Mouse (Mus musculus): ENCODE results near the gene Cdr2l. TPM values are rescaled to one million over a fixed set of nuclear protein-coding genes. Genes with fewer than 3 reads are reported as not detected.

The Cdr2l gene
- polyA plus RNA-seq, 1 experiment: 0.15 TPM

DNA sequence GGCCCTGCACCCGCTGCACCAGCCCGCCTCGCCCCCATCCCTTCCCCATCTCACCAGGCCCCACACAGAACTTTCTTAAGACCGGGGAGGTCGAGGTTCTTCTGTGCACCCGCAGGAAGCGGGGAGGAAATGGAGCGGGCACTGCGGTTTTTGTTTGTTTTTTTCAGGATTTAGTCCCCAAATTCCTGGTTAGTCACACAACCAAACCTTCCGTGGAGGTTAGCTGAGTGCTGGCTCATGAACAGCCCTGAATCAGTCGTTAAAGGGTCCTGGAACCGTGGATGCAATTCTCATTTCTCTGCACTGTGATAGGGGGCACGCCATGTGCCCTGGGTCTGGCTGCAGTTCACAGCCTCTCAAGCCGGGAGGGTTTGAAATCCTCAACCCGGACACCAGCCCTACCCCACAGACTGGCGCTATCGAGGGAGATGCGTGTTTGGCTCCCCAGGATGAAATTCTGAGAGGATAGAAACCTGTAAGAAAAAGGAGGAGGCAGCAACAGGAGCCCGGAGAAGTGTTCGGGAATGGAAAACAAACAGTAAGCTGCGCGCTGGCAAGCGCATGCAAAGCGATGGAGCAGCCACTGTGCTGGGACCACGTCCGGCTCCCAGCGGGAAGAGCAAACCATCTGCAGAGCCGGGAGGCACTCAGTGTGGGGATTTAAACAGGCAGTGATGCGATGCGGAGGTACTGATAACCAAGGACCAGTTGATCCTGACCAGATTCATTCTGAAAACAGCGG lies 54.1 kb downstream of the Cdr2l start:
- Histone ChIP-seq H3K4me1 (ENCODE audit: control insufficient read depth, insufficient read depth, low read length) (peaks cover 24% of the 10 kb centered on the region), H3K4me3 (ENCODE audit: insufficient read depth, low read length) (no peak overlapping the region), H3K27ac (ENCODE audit: insufficient read depth, low read depth, low read length) (no peak overlapping the region)
- TF ChIP-seq POLR2A (IDR thresholded peaks at IDR 0.05; ENCODE audit: borderline replicate concordance, low read depth, low read length) (no peak), CTCF (IDR thresholded peaks at IDR 0.05; ENCODE audit: low read depth, low read length) (no peak)

DNA sequence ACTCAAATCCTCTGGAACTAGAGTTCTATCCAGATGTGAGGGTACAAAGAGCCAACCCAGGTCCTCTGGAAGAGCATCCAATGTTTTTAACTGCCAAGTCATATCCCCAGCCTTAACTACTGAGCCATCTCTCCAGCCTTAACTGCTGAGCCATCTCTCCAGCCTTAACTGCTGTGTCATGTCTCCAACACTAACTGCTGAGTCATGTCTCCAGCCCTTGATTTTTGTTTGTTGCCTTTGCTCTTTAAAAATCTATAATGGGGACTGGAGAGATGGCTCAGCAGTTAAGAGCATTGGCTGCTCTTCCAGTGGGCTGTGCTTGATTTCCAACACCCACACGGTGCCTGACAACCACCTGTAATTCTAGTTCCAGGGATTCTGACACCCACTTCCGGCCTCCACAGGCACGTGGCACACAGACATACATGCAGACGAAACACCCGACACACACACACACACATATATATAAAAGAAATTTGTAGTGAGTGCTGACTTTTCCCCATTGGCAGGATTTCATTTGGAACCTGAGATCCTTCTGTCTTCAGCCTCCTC lies 55.9 kb downstream of the Cdr2l start:
- TF ChIP-seq POLR2A (IDR thresholded peaks at IDR 0.05; ENCODE audit: borderline replicate concordance, low read depth, low read length) (no peak), CTCF (IDR thresholded peaks at IDR 0.05; ENCODE audit: low read depth, low read length) (no peak)
- Histone ChIP-seq H3K27ac (ENCODE audit: insufficient read depth, low read depth, low read length) (no peak overlapping the region), H3K4me3 (ENCODE audit: insufficient read depth, low read length) (no peak overlapping the region), H3K4me1 (ENCODE audit: control insufficient read depth, insufficient read depth, low read length) (peaks cover 26% of the 10 kb centered on the region)

DNA sequence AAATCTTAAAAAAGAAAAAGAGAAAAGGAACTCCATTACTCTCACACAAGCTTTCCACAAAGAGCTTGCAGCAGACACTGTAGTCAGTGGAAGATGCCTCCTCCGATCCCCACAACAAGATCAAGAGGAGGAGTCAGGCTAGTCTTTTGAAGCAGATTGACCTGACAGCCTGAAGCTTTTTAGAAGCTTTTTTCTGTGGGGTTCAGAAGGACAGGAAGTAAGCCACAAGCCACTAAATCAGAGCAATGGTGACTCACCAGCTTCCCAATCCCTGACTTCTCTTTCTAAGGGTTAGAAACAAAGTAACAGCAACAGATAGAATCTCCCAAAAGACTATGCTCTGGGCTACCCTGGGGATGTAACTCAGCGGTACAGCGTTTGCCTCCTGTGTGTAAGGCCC lies 57.6 kb downstream of the Cdr2l start:
- TF ChIP-seq POLR2A (IDR thresholded peaks at IDR 0.05; ENCODE audit: borderline replicate concordance, low read depth, low read length): no peak
- Histone ChIP-seq H3K27ac (ENCODE audit: insufficient read depth, low read depth, low read length) (peak overlapping the region; percentile 60), H3K4me3 (ENCODE audit: insufficient read depth, low read length) (no peak overlapping the region), H3K4me1 (ENCODE audit: control insufficient read depth, insufficient read depth, low read length) (peaks cover 26% of the 10 kb centered on the region)

DNA sequence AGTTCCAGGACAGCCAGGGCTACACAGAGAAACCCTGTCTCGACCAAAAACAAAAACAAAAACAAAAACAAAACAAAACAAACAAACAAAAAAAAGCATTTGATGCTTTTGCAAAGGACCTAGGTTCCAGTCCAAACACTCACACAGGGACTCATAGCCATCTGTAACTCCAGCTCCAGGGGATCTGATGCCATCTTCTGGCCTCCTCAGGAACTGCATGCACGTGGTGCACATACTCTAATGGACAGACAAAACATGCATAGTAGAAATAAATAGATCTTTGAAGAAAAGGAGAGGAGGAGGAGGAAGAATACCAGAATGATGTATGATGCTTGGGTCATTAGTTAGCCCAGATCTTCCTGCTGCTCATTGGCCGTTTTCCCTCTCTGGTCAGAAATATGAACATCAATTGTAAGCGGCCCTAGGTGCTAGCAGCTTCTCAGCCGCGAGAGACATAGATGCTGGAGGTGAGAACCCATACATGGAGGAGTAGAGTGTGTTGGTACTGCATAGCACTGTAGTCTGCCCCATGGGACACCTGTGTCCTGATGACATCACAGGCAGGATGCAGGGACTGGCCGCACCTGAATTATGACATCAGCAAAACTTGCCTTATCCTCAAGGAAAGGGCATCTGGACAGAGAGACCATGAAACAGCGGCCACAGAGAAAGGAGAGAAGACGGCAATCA lies 58.3 kb downstream of the Cdr2l start, which contains the start of gene Trim80:
TSS of gene Trim80 (plus strand) at position 640 of the 690 bp plus-strand sequence.
- Histone ChIP-seq H3K4me3 (ENCODE audit: insufficient read depth, low read length) (no peak within 1 kb of the TSS), H3K27ac (ENCODE audit: insufficient read depth, low read depth, low read length) (peak within 1 kb of the TSS; percentile 60), H3K4me1 (ENCODE audit: control insufficient read depth, insufficient read depth, low read length) (peaks cover 25% of the 10 kb centered on the region)
- TF ChIP-seq CTCF (IDR thresholded peaks at IDR 0.05; ENCODE audit: low read depth, low read length): peak; percentile 27; the same call in 1 of the 2 replicates
- no peak for TF ChIP-seq POLR2A (IDR thresholded peaks at IDR 0.05; ENCODE audit: borderline replicate concordance, low read depth, low read length)

DNA sequence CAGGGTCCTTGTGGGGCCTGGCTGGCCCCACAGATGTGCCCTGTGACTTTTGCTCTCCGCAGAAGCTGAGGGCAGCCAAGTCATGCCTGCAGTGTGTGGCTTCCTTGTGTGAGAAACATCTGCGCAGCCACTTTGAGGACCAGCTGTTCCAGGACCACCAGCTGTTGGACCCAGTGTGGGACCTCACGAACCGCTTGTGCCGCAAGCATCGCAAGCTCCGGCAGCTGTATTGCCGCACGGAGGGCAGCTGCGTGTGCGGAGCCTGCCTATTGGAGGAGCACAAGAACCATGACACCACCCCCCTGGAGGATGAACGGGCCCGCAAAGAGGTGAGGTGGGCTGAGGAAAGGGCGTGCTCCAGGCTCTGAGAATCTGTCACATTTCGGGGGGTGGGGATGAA lies 59.7 kb downstream of the Cdr2l start:
- Histone ChIP-seq H3K4me1 (ENCODE audit: control insufficient read depth, insufficient read depth, low read length) (peaks cover 25% of the 10 kb centered on the region), H3K4me3 (ENCODE audit: insufficient read depth, low read length) (no peak overlapping the region), H3K27ac (ENCODE audit: insufficient read depth, low read depth, low read length) (no peak overlapping the region)
- TF ChIP-seq POLR2A (IDR thresholded peaks at IDR 0.05; ENCODE audit: borderline replicate concordance, low read depth, low read length): no peak
- no peak for TF ChIP-seq CTCF (IDR thresholded peaks at IDR 0.05; ENCODE audit: low read depth, low read length)

Other genes with a start within 250 kb of the Cdr2l start
- 1.9 and 2.9 TPM in 2 replicates for gene Cd300lf, start 247.9 kb upstream of the Cdr2l start, polyA plus RNA-seq (2012; ENCODE audit: insufficient read depth, insufficient read length, missing spikeins)
- 76.2 and 78.8 TPM in 2 replicates for gene Slc9a3r1, start 218.6 kb upstream of the Cdr2l start, polyA plus RNA-seq (2012; ENCODE audit: insufficient read depth, insufficient read length, missing spikeins)
- gene Tmem104, start 194.4 kb upstream of the Cdr2l start, polyA plus RNA-seq (2012; ENCODE audit: insufficient read depth, insufficient read length, missing spikeins): 40.2 and 42.7 TPM in 2 replicates
- 23.5 and 24.0 TPM in 2 replicates for gene Nat9, start 194.1 kb upstream of the Cdr2l start, polyA plus RNA-seq (2012; ENCODE audit: insufficient read depth, insufficient read length, missing spikeins)
- gene Grin2c, start 114.7 kb upstream of the Cdr2l start, polyA plus RNA-seq (2012; ENCODE audit: insufficient read depth, insufficient read length, missing spikeins): not detected in 2 replicates
- gene Fdxr, start 104.9 kb upstream of the Cdr2l start, polyA plus RNA-seq (2012; ENCODE audit: insufficient read depth, insufficient read length, missing spikeins): 7.8 and 9.6 TPM in 2 replicates
- 1.5 and 1.9 TPM in 2 replicates for gene Fads6, start 84.3 kb upstream of the Cdr2l start, polyA plus RNA-seq (2012; ENCODE audit: insufficient read depth, insufficient read length, missing spikeins)
- not detected in 2 replicates for gene Otop2, start 74.8 kb upstream of the Cdr2l start, polyA plus RNA-seq (2012; ENCODE audit: insufficient read depth, insufficient read length, missing spikeins)
- gene Ush1g, start 59.9 kb upstream of the Cdr2l start, polyA plus RNA-seq (2012; ENCODE audit: insufficient read depth, insufficient read length, missing spikeins): not detected in 2 replicates
- not detected in 2 replicates for gene Otop3, start 47.2 kb upstream of the Cdr2l start, polyA plus RNA-seq (2012; ENCODE audit: insufficient read depth, insufficient read length, missing spikeins)
- 0.78 TPM in 1 of 2 replicates, not detected in the other for gene Hid1, start 14.2 kb upstream of the Cdr2l start, polyA plus RNA-seq (2012; ENCODE audit: insufficient read depth, insufficient read length, missing spikeins)
- 38.2 and 49.0 TPM in 2 replicates for gene Mrpl58, start 21.8 kb downstream of the Cdr2l start, polyA plus RNA-seq (2012; ENCODE audit: insufficient read depth, insufficient read length, missing spikeins)
- 393 and 435 TPM in 2 replicates for gene Atp5h, start 38.0 kb downstream of the Cdr2l start, polyA plus RNA-seq (2012; ENCODE audit: insufficient read depth, insufficient read length, missing spikeins)
- gene Kctd2, start 38.2 kb downstream of the Cdr2l start, polyA plus RNA-seq (2012; ENCODE audit: insufficient read depth, insufficient read length, missing spikeins): 27.0 and 28.0 TPM in 2 replicates
- not detected in 2 replicates for gene Trim80, start 58.6 kb downstream of the Cdr2l start, polyA plus RNA-seq (2012; ENCODE audit: insufficient read depth, insufficient read length, missing spikeins)
- gene Slc16a5, start 80.6 kb downstream of the Cdr2l start, polyA plus RNA-seq (2012; ENCODE audit: insufficient read depth, insufficient read length, missing spikeins): not detected in 2 replicates
- gene Armc7, start 93.8 kb downstream of the Cdr2l start, polyA plus RNA-seq (2012; ENCODE audit: insufficient read depth, insufficient read length, missing spikeins): 31.1 and 35.2 TPM in 2 replicates
- gene Nt5c, start 109.9 kb downstream of the Cdr2l start, polyA plus RNA-seq (2012; ENCODE audit: insufficient read depth, insufficient read length, missing spikeins): 66.3 and 79.3 TPM in 2 replicates
- gene Jpt1, start 132.5 kb downstream of the Cdr2l start, polyA plus RNA-seq (2012; ENCODE audit: insufficient read depth, insufficient read length, missing spikeins): 166 and 168 TPM in 2 replicates
- gene Sumo2, start 154.4 kb downstream of the Cdr2l start, polyA plus RNA-seq (2012; ENCODE audit: insufficient read depth, insufficient read length, missing spikeins): 303 and 332 TPM in 2 replicates
- 32.3 and 34.6 TPM in 2 replicates for gene Nup85, start 182.5 kb downstream of the Cdr2l start, polyA plus RNA-seq (2012; ENCODE audit: insufficient read depth, insufficient read length, missing spikeins)
- 33.1 and 36.9 TPM in 2 replicates for gene Mrps7, start 222.0 kb downstream of the Cdr2l start, polyA plus RNA-seq (2012; ENCODE audit: insufficient read depth, insufficient read length, missing spikeins)
- gene Gga3, start 222.1 kb downstream of the Cdr2l start, polyA plus RNA-seq (2012; ENCODE audit: insufficient read depth, insufficient read length, missing spikeins): 60.1 and 81.9 TPM in 2 replicates
- 90.6 and 96.3 TPM in 2 replicates for gene Mif4gd, start 231.1 kb downstream of the Cdr2l start, polyA plus RNA-seq (2012; ENCODE audit: insufficient read depth, insufficient read length, missing spikeins)
- gene Slc25a19, start 246.4 kb downstream of the Cdr2l start, polyA plus RNA-seq (2012; ENCODE audit: insufficient read depth, insufficient read length, missing spikeins): 27.0 and 37.0 TPM in 2 replicates